7 mouse cellular contexts compared by ENCODE assay signal in genomic region chr11:60351925-60352371, GRCm38 (mm10). TPM values are rescaled to one million over a fixed set of nuclear protein-coding genes. Genes with fewer than 3 reads are reported as not detected.
DNase-seq lines count a peak whose midpoint lies in the region; ATAC-seq and TF ChIP-seq lines count a peak whose summit lies in the region.

No protein-coding gene starts in this region.

- no peak for ATAC-seq in hindbrain, embryonic 16.5 days
- no peak for ATAC-seq in midbrain, embryonic 16.5 days

- peak overlapping the region; percentile 68 for H3K9ac ChIP-seq in hindbrain, embryonic 16.5 days (ENCODE audit: low read depth, low read length)
- H3K9ac ChIP-seq in midbrain, embryonic 16.5 days (ENCODE audit: low read depth, low read length) = peak overlapping the region; percentile 79

- peak overlapping the region; percentile 97 for H3K4me2 ChIP-seq in hindbrain, embryonic 16.5 days (ENCODE audit: low read length)
- H3K4me2 ChIP-seq in midbrain, embryonic 16.5 days (ENCODE audit: low read length) = peak overlapping the region; percentile 81

- peak overlapping the region; percentile 79 for H3K4me3 ChIP-seq in bone marrow, adult 2 months (replicated peaks; ENCODE audit: control insufficient read depth, low read depth, low read length)
- peak overlapping the region; percentile 55 for H3K4me3 ChIP-seq in hindbrain, embryonic 16.5 days (ENCODE audit: low read length)
- peak overlapping the region; percentile 78 for H3K4me3 ChIP-seq in midbrain, embryonic 16.5 days (ENCODE audit: low read depth, low read length)

- DNase-seq in MEL-GATA-1-ER (ENCODE audit: extremely low read depth, low read depth) = peak; percentile 14
- DNase-seq in frontal cortex, postnatal 36 days (ENCODE audit: low spot score in 2 of 2) = peak; percentile 54 to 68
- DNase-seq in left cerebral cortex, postnatal 4 days = peak; percentile 61
- peak; percentile 55 for DNase-seq in testis, postnatal 14 days (ENCODE audit: low spot score)

- peaks cover 1% of the 10 kb centered on the region; the same call in 1 of the 2 replicates for H3K4me1 ChIP-seq in bone marrow, adult 2 months (ENCODE audit: control insufficient read depth, insufficient read depth, low read length)
- H3K4me1 ChIP-seq in hindbrain, embryonic 16.5 days (ENCODE audit: control insufficient read depth, insufficient read depth, low read depth, low read length) = peaks cover 13% of the 10 kb centered on the region
- H3K4me1 ChIP-seq in midbrain, embryonic 16.5 days (ENCODE audit: control insufficient read depth, insufficient read depth, low read length) = peaks cover 17% of the 10 kb centered on the region

- TF ChIP-seq CTCF in bone marrow, adult 2 months (IDR thresholded peaks at IDR 0.05; ENCODE audit: control insufficient read depth, insufficient read depth, low read length) = no peak

- intact Hi-C loops in left cerebral cortex, postnatal 4 days (cut with DNase I) = no loop called here

- WGBS in bone marrow, adult 2 months = 33% methylated on average over 11 of the region's 11 CpGs
- 19% methylated on average over 11 of the region's 11 CpGs for WGBS in hindbrain, embryonic 16.5 days
- 19% methylated on average over 11 of the region's 11 CpGs for WGBS in midbrain, embryonic 16.5 days

- no peaks in the 10 kb centered on the region for H3K36me3 ChIP-seq in hindbrain, embryonic 16.5 days (ENCODE audit: control insufficient read depth, insufficient read depth, low read length)
- H3K36me3 ChIP-seq in midbrain, embryonic 16.5 days (ENCODE audit: control insufficient read depth, insufficient read depth, low read length) = no peaks in the 10 kb centered on the region

- H3K27ac ChIP-seq in bone marrow, adult 2 months (ENCODE audit: control insufficient read depth, insufficient read depth, low read depth, low read length, poor library complexity) = no peak overlapping the region; the same call in 1 of the 2 replicates
- peak overlapping the region; percentile 78 for H3K27ac ChIP-seq in hindbrain, embryonic 16.5 days (ENCODE audit: low read depth, low read length)
- peak overlapping the region; percentile 82; the same call in 1 of the 2 replicates for H3K27ac ChIP-seq in midbrain, embryonic 16.5 days (ENCODE audit: low read length)

- H3K27me3 ChIP-seq in hindbrain, embryonic 16.5 days (replicated peaks; ENCODE audit: control insufficient read depth, insufficient read depth, low read length) = no peaks in the 10 kb centered on the region
- H3K27me3 ChIP-seq in midbrain, embryonic 16.5 days (ENCODE audit: control insufficient read depth, insufficient read depth, low read depth, low read length) = no peaks in the 10 kb centered on the region

- no peak for TF ChIP-seq POLR2A in bone marrow, adult 2 months (IDR thresholded peaks at IDR 0.05; ENCODE audit: borderline replicate concordance, control insufficient read depth, low read depth, low read length)

- no peaks in the 10 kb centered on the region for H3K9me3 ChIP-seq in hindbrain, embryonic 16.5 days (ENCODE audit: control insufficient read depth, low read length)
- no peaks in the 10 kb centered on the region for H3K9me3 ChIP-seq in midbrain, embryonic 16.5 days (replicated peaks; ENCODE audit: control insufficient read depth, low read length, poor library complexity, severe bottlenecking)

RNA-seq across cellular contexts. Expression of gene Tom1l2, which starts 0.8 kb away (rescaled TPM):
- 5.5 and 14.1 TPM in 2 replicates for polyA plus RNA-seq in bone marrow, adult 2 months (2011; ENCODE audit: insufficient read depth, insufficient read length, low replicate concordance, missing spikeins)
- 69.2 and 79.3 TPM in 2 replicates for polyA plus RNA-seq in hindbrain, embryonic 16.5 days (2015; fragmentation: Nextera tagmentation; extraction: Ambion mirVana)
- 10 to 100 TPM; 86.8 to 90.6 TPM for total RNA-seq in left cerebral cortex, postnatal 4 days (2021)
- 66.4 and 74.6 TPM in 2 replicates for polyA plus RNA-seq in midbrain, embryonic 16.5 days (2015; fragmentation: Nextera tagmentation; extraction: Ambion mirVana)

RNA-seq across cellular contexts. Expression of gene Drc3, which starts 1.2 kb away (rescaled TPM):
- not detected in 2 replicates for polyA plus RNA-seq in bone marrow, adult 2 months (2011; ENCODE audit: insufficient read depth, insufficient read length, low replicate concordance, missing spikeins)
- polyA plus RNA-seq in hindbrain, embryonic 16.5 days (2015; fragmentation: Nextera tagmentation; extraction: Ambion mirVana) = 6.0 and 7.8 TPM in 2 replicates
- 1 to 10 TPM; 4.7 to 4.8 TPM for total RNA-seq in left cerebral cortex, postnatal 4 days (2021)
- 6.6 and 7.1 TPM in 2 replicates for polyA plus RNA-seq in midbrain, embryonic 16.5 days (2015; fragmentation: Nextera tagmentation; extraction: Ambion mirVana)
